Mouse (Mus musculus): Measurements from ENCODE around the gene Xpo4.

DNA sequence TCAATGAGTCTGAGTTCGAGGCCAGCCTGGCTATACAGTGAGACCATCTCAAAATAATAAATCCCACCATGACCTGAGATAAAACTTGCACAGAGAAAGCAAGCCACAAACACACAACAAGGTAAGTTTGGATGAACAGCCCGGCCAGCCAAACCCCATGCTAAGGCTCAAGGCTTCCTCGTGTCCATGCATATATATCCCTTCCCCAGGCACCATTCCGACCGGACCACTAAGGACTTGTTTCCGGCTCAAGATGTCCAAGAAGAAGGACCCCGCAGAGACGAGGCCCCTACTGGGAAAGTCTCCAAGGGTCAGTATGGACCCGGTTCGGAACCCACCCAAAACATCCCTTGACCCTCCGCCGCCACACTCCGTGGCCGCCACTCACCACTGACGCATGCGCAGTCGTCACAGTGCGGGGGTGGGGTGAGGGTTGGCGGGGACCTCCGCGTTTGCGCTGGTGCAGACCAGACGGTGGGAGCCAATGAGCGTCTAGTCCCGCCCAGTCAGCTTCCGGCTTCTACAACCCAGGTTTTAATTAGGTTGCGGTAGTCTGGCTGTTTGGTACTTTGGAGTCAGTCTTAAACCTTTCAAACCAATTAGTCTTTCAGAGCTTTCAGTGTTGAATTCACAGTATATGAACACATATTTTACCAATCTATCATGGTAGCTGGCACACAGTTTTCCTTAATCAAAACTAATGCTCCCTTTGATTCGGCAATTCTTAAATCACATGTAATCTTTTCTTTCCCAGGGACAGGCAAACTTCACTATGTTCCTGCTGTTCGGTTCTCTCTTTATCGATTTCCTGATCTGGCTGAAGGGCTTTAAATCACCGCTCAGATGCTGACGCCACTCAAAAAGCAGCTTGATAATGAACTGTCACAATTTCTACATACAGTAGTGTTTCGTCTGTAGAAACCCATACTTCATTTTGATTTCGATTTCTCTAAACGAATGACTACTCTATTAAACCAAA is 93.8 kb downstream of the Xpo4 start, which contains the start of gene Eef1akmt1:
- TF ChIP-seq CTCF (IDR thresholded peaks at IDR 0.05; ENCODE audit: low read depth, low read length): no peak
- no peak for TF ChIP-seq POLR2A (IDR thresholded peaks at IDR 0.05; ENCODE audit: borderline replicate concordance, low read depth, low read length)

Measured in bone marrow macrophage, adult 2 months (primary cell).